Mouse (Mus musculus): Measurements from ENCODE around the gene Ptcd3.
"Not testable (repeated sequence)": the region's sequence is repeated elsewhere in the genome, so short reads cannot be mapped to it uniquely, and the experiment has no call there.

The Ptcd3 gene

GRCm38 (mm10) chr6:71868809-71869208 lies 39.7 kb downstream of the Ptcd3 start:
- DNase-seq = no peak

- no peak for DNase-seq
Observed at GRCm38 (mm10) chr6:71867751-71868150, 40.8 kb downstream of the Ptcd3 start.

DNA sequence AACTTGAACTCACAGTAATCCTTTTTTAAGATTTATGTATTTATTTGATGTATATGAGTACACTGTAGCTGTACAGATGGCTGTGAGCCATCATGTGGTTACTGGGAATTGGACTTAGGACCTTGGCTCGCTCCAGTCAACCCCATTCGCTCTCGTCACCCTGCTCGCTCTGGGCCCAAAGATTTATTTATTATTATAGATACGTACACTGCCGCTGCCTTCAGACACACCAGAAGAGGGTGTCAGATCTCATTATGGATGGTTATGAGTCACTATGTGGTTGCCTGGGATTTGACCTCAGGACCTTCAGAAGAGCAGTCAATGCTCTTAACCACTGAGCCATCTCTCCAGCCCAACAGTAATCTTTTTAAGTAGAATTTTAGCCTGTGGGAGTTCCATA lies 61.6 kb downstream of the Ptcd3 start:
- not testable (repeated sequence) for DNase-seq

DNA sequence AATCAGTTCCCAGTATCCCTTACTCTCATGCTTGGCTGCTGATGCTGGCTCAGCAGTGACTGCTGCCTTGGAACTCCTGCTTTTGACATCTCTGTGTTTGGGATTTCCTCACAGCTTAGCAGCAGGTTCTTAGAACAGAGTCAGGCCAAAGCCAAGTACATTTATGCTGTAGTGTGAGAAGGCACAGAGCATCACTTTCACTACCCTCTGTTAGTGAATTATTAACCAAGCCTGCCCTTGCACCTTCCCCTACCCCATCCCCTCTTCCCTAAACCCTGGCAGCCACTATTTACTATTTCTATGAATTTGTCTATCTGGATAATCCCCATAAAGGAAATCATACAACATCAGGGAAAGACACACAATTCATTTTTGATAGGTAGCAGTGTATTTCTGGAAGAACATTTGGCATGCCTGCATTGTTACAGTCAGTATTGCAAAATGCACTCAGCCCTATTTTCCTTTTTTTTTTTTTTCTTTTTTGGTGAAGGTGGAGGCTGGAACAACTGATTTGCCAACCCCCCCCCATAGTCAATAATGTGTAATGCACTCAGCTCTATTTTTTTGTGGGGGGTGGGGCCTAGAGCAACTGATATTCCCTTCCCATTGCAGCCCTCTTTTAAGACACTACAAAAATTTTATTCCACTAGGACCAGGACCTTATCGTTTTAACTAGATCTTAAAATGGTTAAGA lies 67.8 kb downstream of the Ptcd3 start:
- peak; percentile 10 for DNase-seq

GRCm38 (mm10) chr6:71839815-71840214 lies 68.7 kb downstream of the Ptcd3 start:
- no peak for DNase-seq

GRCm38 (mm10) chr6:71836811-71837210 lies 71.7 kb downstream of the Ptcd3 start:
- no peak for DNase-seq

DNA sequence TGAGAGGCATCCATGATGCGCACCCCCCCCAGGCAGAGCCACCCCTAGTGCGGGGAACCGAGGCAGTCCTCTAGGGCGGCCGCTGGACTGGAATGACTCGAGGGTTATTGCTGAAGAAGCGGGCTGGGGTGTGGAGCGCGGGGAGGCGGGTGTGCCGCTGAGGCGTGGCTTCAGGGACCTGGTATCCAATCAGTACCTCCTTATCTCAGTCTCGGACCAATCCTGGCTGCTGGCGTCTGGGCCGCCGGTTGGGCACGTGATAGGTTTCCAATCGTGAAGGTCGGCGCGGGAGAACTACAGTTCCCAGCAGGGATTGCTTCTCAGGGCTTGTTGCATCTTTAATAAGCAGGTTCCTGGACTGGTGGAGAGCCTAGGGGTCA lies 77.0 kb downstream of the Ptcd3 start:
- DNase-seq = peak; percentile 94

DNA sequence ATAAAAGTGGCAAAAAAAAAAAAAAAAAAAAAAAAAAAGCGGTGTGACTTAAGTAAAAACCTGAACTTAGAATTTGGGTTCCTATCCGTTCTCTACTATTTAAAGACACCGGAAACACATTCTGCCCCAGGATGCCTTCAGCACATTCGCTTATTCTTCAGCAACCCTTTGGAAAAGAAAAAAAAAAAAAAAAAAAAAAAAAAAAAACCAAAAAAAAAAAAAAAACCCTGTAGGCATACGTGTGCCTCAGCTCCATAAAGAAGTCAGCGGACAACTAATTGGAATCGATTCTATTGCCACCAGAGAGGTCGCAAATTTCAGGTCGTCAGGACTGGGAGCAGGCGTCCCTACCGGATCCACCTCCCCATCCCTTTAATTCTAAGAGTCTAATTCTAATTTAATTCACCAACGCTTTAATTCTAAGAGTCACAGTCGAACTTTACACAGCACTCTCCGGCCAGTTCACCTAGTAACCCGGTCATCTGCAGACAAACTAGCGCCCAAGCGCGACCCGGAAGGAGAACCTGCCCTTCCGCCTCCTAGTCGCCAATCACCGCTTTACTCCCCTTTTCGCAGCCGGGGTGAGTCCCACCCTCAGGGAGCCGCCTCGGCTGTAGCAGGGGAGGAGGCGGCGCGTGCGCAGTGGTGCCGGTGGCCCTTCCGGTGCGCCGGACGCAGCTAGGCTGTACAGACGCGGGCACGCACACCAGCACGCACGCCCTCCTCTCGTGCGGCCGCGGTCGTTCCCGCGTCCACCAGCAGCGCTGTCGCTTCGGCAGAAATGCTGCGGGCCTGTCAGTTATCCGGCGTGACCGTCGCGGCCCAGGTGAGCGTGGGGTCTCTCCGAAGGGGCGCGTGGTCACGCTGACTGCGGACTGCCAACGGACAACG lies 77.6 kb downstream of the Ptcd3 start, which contains the start of gene Immt:
Gene Immt, plus strand, starts transcription at position 642 of the 891 bp plus-strand sequence.
- peak; percentile 94 for DNase-seq
